Mouse (Mus musculus): Measurements from ENCODE around the gene Gm29427. TPM values are rescaled to one million over a fixed set of nuclear protein-coding genes. Genes with fewer than 3 reads are reported as not detected.
A peak's percentile ranks its signal among the peaks of the same experiment; 100 is the strongest.

Gm29427 gene
- polyA plus RNA-seq (2012; ENCODE audit: insufficient read depth, low replicate concordance) = not detected in 2 replicates

DNA sequence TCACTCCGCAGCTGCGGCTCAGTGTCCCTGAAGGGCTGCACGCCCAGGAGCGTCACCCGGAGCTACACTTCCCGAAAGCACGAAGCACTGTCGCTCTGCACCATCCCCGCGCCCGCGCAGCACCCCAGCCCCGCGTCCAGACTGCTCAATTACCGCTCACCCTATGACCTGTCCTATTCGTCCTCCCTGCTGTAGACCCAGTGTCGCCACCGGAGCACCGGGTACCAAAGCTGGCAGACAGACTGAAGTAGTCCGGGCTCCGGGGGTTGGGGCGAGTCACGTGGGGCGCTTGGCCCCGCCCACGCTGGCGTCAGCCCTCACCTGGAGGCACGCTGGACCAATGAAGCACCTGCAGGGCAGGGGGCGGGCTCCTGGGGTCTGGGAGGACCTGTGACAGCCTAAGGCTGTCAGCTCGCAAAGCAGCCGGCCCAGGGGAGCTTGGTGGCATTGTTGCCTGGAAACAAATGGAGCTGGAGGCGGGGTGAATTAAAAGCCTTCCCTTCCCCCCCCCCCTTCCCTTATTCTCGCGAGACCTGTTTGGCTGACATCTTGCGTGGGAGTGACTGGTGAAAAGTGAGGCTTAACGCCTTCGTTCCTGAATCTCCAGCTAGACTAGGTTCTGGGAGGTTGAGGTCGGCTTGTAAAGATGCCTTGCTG lies at the start of gene Gm29427:
Gm29427 (minus strand) TSS at position 239 of the 657 bp plus-strand sequence.
- Histone ChIP-seq H3K4me3 (replicated peaks) (peak within 1 kb of the TSS; percentile 93), H3K27me3 (replicated peaks) (no peaks in the 10 kb centered on the region), H3K36me3 (replicated peaks; ENCODE audit: low read length) (peaks cover 61% of the 10 kb centered on the region), H3K4me1 (peaks cover 59% of the 10 kb centered on the region), H3K9me3 (no peaks in the 10 kb centered on the region)
- no peak for TF ChIP-seq GATA1 (IDR thresholded peaks at IDR 0.05; ENCODE audit: borderline replicate concordance, low read length)
- TF ChIP-seq FLI1 (IDR thresholded peaks at IDR 0.05; ENCODE audit: low read length) = no peak

DNA sequence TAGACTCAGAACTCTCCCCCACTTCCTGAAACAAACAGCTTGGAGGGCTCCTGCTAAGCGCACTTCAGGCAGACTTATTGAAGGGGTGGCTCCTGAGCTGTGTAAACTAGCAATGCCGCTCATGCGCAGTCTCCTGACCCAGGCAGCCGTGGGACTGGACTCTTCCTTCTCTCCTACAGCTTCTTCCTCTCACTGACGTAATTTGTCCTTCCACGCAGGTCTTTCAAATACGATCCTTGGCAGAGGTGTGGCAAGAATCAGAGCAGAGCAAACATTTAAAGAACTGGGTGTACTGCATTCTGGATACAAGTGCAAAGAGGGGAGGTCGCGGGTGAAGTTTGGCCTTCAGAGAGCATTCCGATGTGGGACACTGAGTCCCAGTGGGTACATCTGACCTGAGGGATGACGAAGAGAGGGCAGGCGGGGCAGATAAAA lies 48.4 kb upstream of the Gm29427 start:
- TF ChIP-seq GATA1 (IDR thresholded peaks at IDR 0.05; ENCODE audit: borderline replicate concordance, low read length) (no peak), FLI1 (IDR thresholded peaks at IDR 0.05; ENCODE audit: low read length) (no peak)
- no peaks in the 10 kb centered on the region for H3K36me3 ChIP-seq (replicated peaks; ENCODE audit: low read length)
- no peak overlapping the region for H3K4me3 ChIP-seq (replicated peaks)
- H3K27me3 ChIP-seq (replicated peaks) = no peaks in the 10 kb centered on the region
- H3K4me1 ChIP-seq = peaks cover 44% of the 10 kb centered on the region
- no peaks in the 10 kb centered on the region for H3K9me3 ChIP-seq

- no peak for TF ChIP-seq FLI1 (IDR thresholded peaks at IDR 0.05; ENCODE audit: low read length)
- no peak for TF ChIP-seq GATA1 (IDR thresholded peaks at IDR 0.05; ENCODE audit: borderline replicate concordance, low read length)
- Histone ChIP-seq H3K4me1 (peaks cover 35% of the 10 kb centered on the region), H3K4me3 (replicated peaks) (no peak overlapping the region), H3K9me3 (no peaks in the 10 kb centered on the region), H3K36me3 (replicated peaks; ENCODE audit: low read length) (no peaks in the 10 kb centered on the region), H3K27me3 (replicated peaks) (no peaks in the 10 kb centered on the region)
Observed at GRCm38 (mm10) chr1:130762045-130762760, 46.6 kb upstream of the Gm29427 start.

DNA sequence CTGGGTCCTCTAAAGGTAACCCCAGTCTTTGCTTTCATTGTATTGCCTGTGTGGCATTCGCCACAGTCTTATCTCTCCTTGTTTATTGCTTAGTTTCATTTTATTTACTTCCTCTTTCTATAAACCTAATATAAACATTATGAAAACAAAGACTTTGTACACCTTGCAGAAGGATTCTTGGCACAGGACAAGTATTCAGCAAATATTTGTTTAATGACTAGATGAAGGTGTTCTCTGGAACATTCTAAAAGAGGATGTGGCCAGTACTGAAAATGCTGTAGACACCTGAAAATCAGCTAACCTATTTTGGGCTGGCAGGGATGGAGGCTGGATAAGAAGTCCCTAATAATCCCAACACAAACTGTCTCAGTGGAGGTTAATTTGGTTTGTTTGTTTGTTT lies 46.0 kb upstream of the Gm29427 start:
- H3K9me3 ChIP-seq = no peaks in the 10 kb centered on the region
- H3K4me3 ChIP-seq (replicated peaks) = no peak overlapping the region
- no peaks in the 10 kb centered on the region for H3K27me3 ChIP-seq (replicated peaks)
- TF ChIP-seq GATA1 (IDR thresholded peaks at IDR 0.05; ENCODE audit: borderline replicate concordance, low read length) (no peak), FLI1 (IDR thresholded peaks at IDR 0.05; ENCODE audit: low read length) (no peak)
- H3K36me3 ChIP-seq (replicated peaks; ENCODE audit: low read length) = no peaks in the 10 kb centered on the region
- peaks cover 29% of the 10 kb centered on the region for H3K4me1 ChIP-seq

DNA sequence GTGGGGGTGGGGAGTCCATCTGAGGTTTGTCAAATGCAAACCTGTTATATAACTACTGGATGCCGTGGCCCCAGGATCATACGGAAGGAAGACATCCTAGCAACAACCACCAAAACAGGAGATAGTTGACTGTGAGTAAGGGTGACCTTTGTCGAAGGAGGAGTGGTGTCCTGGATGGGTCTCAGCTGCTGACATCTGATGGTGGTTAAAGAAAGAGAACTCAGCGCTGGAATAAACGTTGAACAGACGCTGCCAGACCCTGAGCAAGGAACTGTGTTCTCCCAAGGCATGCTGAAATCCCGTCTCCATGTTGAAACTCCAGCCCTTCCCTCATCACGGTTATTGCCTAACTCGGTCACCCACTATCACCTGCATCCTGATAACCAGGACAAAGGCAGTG lies 44.1 kb upstream of the Gm29427 start:
- Histone ChIP-seq H3K9me3 (no peaks in the 10 kb centered on the region), H3K36me3 (replicated peaks; ENCODE audit: low read length) (no peaks in the 10 kb centered on the region), H3K4me3 (replicated peaks) (no peak overlapping the region), H3K4me1 (peaks cover 17% of the 10 kb centered on the region), H3K27me3 (replicated peaks) (no peaks in the 10 kb centered on the region)
- TF ChIP-seq GATA1 (IDR thresholded peaks at IDR 0.05; ENCODE audit: borderline replicate concordance, low read length) (no peak), FLI1 (IDR thresholded peaks at IDR 0.05; ENCODE audit: low read length) (no peak)

DNA sequence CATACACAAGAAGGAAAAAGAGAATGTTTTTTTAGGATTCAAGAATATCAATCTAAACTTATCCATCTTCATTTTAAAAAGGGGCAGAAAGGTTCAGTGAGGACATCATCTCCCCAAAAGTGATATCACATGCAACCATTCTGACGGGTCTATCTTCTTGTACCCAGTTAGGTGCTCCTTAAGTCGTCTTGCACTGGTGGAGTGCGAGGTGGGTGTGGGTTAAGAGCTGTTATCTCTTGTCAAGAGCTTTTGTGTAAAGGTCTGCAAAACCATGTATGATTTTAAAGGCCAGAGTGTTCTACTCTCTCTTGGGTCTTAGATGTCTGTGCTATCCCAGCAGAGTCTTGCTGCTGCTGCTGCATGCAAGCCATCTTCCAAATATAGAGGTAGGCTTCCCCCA lies 31.2 kb upstream of the Gm29427 start:
- no peaks in the 10 kb centered on the region for H3K27me3 ChIP-seq (replicated peaks)
- peaks cover 62% of the 10 kb centered on the region for H3K4me1 ChIP-seq
- TF ChIP-seq GATA1 (IDR thresholded peaks at IDR 0.05; ENCODE audit: borderline replicate concordance, low read length) (no peak), FLI1 (IDR thresholded peaks at IDR 0.05; ENCODE audit: low read length) (no peak)

DNA sequence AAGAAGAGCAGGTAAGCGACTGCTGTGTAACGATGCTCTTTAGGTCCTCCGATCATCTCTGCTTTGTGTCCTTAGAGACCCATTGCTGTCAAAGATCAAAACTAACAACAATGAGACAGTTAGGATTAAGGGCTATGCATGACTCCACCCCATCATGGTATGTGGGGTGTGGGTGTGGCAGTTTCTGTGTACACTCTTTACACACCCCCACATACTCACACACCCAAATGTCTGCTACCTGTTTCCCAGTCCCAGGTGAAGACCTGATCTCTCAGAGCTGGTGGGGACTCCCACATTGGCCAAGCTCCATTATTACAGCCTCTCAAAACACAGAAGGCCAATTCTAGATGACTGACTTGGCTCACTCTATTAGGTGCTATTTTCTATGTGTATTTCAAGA lies 30.0 kb upstream of the Gm29427 start:
- H3K4me3 ChIP-seq (replicated peaks) = no peak overlapping the region
- H3K9me3 ChIP-seq = no peaks in the 10 kb centered on the region
- H3K27me3 ChIP-seq (replicated peaks) = no peaks in the 10 kb centered on the region
- peaks cover 75% of the 10 kb centered on the region for H3K4me1 ChIP-seq
- no peak for TF ChIP-seq GATA1 (IDR thresholded peaks at IDR 0.05; ENCODE audit: borderline replicate concordance, low read length)
- H3K36me3 ChIP-seq (replicated peaks; ENCODE audit: low read length) = peaks cover 55% of the 10 kb centered on the region

More for the DNA sequence above, 31.2 kb upstream of the Gm29427 start:
- H3K9me3 ChIP-seq = no peaks in the 10 kb centered on the region
- H3K4me3 ChIP-seq (replicated peaks) = no peak overlapping the region
- peaks cover 42% of the 10 kb centered on the region for H3K36me3 ChIP-seq (replicated peaks; ENCODE audit: low read length)

DNA sequence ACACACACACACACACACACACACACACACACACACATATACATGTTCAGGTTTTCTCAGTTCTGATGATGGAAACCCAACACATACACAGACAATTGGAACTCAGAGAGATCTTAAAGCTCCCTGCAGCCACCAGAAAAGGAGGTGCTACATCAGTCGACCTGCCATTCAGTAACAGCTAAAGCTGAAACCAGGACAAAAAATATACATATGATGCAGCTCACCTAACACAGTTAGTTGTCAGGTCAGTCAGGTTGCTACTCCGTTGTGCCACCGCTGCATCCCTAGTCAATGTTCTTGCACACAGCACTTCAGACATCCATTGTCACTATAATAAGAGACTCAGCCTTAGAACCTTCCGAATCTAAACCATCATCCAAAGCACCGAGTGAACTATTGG lies 29.4 kb upstream of the Gm29427 start:
- peaks cover 81% of the 10 kb centered on the region for H3K4me1 ChIP-seq
- peaks cover 59% of the 10 kb centered on the region for H3K36me3 ChIP-seq (replicated peaks; ENCODE audit: low read length)
- no peak for TF ChIP-seq FLI1 (IDR thresholded peaks at IDR 0.05; ENCODE audit: low read length)
- no peak for TF ChIP-seq GATA1 (IDR thresholded peaks at IDR 0.05; ENCODE audit: borderline replicate concordance, low read length)
- no peaks in the 10 kb centered on the region for H3K27me3 ChIP-seq (replicated peaks)
- H3K9me3 ChIP-seq = no peaks in the 10 kb centered on the region
- no peak overlapping the region for H3K4me3 ChIP-seq (replicated peaks)

DNA sequence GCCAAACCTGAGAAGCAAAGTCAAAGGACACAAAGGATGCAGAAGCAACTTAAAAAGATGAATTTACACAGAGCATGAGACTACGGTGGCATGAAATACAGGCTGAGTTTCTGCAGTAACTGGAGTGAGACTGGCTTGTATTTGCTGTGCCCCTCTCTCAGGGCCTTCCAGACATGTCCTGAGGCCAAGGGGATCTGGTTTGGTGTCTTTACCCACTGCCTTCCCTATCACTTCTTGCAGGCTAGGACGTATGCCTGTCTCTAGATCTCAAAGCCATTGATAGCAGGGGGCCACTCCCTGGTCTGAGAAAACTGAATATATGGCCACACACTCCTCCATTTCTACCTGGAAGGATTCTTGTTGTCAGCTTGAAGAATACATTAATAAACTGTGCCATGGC lies 28.6 kb upstream of the Gm29427 start:
- Histone ChIP-seq H3K4me3 (replicated peaks) (no peak overlapping the region), H3K9me3 (no peaks in the 10 kb centered on the region), H3K36me3 (replicated peaks; ENCODE audit: low read length) (peaks cover 60% of the 10 kb centered on the region), H3K27me3 (replicated peaks) (no peaks in the 10 kb centered on the region), H3K4me1 (peaks cover 82% of the 10 kb centered on the region)
- TF ChIP-seq GATA1 (IDR thresholded peaks at IDR 0.05; ENCODE audit: borderline replicate concordance, low read length) (no peak), FLI1 (IDR thresholded peaks at IDR 0.05; ENCODE audit: low read length) (no peak)

DNA sequence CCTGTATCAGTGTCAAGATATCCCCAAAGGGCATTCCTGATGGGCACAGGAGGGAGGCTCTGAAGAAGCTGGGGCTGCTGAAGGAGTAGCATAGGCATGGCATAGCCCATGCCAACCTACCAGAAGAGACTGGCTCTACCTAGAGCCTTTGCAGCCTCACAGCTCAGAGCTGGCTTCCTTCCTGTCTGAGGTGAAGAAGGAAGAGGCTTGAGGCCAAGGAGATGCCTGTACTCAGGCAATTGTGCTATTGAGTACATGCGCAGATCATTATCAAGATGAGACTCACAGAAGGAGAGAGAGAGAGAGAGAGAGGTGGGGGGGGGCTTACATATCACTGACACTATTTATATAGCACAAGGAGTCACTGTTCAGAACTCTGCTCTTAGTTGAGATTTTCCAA lies 28.2 kb upstream of the Gm29427 start:
- Histone ChIP-seq H3K36me3 (replicated peaks; ENCODE audit: low read length) (peaks cover 65% of the 10 kb centered on the region), H3K27me3 (replicated peaks) (no peaks in the 10 kb centered on the region), H3K4me1 (peaks cover 82% of the 10 kb centered on the region), H3K4me3 (replicated peaks) (no peak overlapping the region), H3K9me3 (no peaks in the 10 kb centered on the region)
- TF ChIP-seq GATA1 (IDR thresholded peaks at IDR 0.05; ENCODE audit: borderline replicate concordance, low read length) (no peak), FLI1 (IDR thresholded peaks at IDR 0.05; ENCODE audit: low read length) (no peak)

Data from megakaryocyte, embryonic 14.5 days (primary cell).